Mouse (Mus musculus) forebrain, postnatal 0 days (tissue): ENCODE measurements at regions not wholly inside any gene's neighbourhood (a gene's known extent, or its start where the extent isn't known, plus 50 kb on each side); places are given as distances from the start of the nearest gene placed in this dataset.

Experiments
- ATAC-seq: fragments of 200-750 bp; cut with Nextera tagmentation; 2 replicates; pipeline ENCODE4 v1.8.0; 2017; ENCODE audit warnings: mild to moderate bottlenecking, moderate library complexity
- DNase-seq: peaks from one replicate; pipeline ENCODE4 v3.0.0-alpha.2; 2015
- H3K27ac ChIP-seq: fragments of 300-500 bp; sonication (generic); 2 replicates; pipeline ENCODE4 v1.5.1; 2014; ENCODE audit warnings: low read depth, mild to moderate bottlenecking, antibody characterized with exemption, low read length, moderate library complexity, mixed read lengths
- H3K27me3 ChIP-seq: fragments of 300-500 bp; sonication (generic); 2 replicates; pipeline ENCODE4 v1.6.1; 2014; ENCODE audit warnings: mild to moderate bottlenecking, low read length, mixed read lengths; ENCODE audit not compliant: insufficient read depth
- H3K36me3 ChIP-seq: fragments of 300-500 bp; sonication (generic); 2 replicates; pipeline ENCODE4 v1.6.1; 2014; ENCODE audit warnings: mild to moderate bottlenecking, moderate library complexity; ENCODE audit not compliant: insufficient read depth
- H3K4me1 ChIP-seq: fragments of 300-500 bp; sonication (generic); 2 replicates; pipeline ENCODE4 v1.6.1; 2014; ENCODE audit warnings: antibody characterized with exemption; ENCODE audit not compliant: insufficient read depth
- H3K4me2 ChIP-seq: fragments of 300-500 bp; sonication (generic); 2 replicates; pipeline ENCODE4 v1.6.1; 2014; ENCODE audit warnings: low read depth, mild to moderate bottlenecking, moderate library complexity
- H3K4me3 ChIP-seq: fragments of 300-500 bp; sonication (generic); 2 replicates; pipeline ENCODE4 v1.5.1; 2014; ENCODE audit warnings: low read depth, low read length, mixed read lengths
- H3K9ac ChIP-seq: fragments of 300-500 bp; sonication (generic); 2 replicates; pipeline ENCODE4 v1.6.1; 2014; ENCODE audit warnings: mild to moderate bottlenecking
- H3K9me3 ChIP-seq: fragments of 300-500 bp; sonication (generic); 2 replicates; pipeline ENCODE4 v1.6.1; 2016; ENCODE audit warnings: low read length
- CTCF ChIP-seq: sonication (generic); IDR thresholded peaks from 2 replicates; pipeline ENCODE4 v1.5.1; 2016; ENCODE audit warnings: antibody characterized with exemption, control low read depth, low read depth
- WGBS: fragments of 180-500 bp; shearing (Covaris S2); extraction: QIAGEN DNeasy Blood & Tissue Kit; methylation state at CpG from one replicate; pipeline ENCODE4 v1.1.7; 2014; 5-methylcytosine and 5-hydroxymethylcytosine counted together

- ATAC-seq: no peak
- Histone ChIP-seq H3K27ac (no peak overlapping the region), H3K27me3 (no peaks in the 10 kb centered on the region), H3K4me1 (no peaks in the 10 kb centered on the region), H3K4me2 (no peak overlapping the region), H3K36me3 (no peaks in the 10 kb centered on the region), H3K4me3 (no peak overlapping the region), H3K9me3 (no peaks in the 10 kb centered on the region), H3K9ac (no peak overlapping the region)
- TF ChIP-seq CTCF: no peak
- 29% methylated on average over 6 of the region's 6 CpGs for WGBS
- DNase-seq: no peak
These were observed 185.4 kb upstream of the Lcorl start for GRCm38 (mm10) chr5:46042684-46043348.

DNA sequence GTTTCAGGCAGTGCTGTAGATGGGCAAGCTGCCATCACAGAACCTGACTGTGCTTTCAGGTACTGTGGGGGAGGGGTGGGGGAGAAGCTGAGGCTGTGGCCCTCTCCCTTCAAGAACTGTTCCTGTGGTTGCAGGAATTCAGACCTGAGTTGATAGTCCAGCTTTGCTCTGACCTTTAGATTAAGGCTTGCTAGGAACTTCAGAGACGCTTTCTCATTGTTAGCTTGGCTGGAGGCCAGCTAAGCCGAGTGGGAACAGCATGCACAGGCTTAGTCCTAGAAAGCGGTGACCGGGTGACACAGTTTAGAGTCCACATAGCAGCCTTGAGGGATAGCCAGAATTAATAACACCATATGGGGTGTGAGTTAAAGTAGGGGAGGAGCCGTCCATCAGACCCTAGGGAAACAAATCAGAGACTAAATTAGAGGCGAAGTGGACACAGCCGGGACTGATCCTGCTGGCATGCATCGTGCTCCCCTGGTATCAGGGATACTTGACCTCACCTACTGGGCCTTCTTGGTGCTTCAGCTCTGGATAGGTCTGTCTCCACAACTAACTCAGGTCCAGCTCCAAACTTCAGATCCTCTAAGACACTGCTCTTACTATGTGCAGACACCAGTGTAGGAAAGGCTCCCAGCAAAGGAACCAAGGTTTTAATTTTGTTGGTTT is 175.7 kb upstream of the Lcorl start:
- H3K9me3 ChIP-seq: no peaks in the 10 kb centered on the region

GRCm38 (mm10) chr5:46032206-46032605 is 174.8 kb upstream of the Lcorl start:
- no peak overlapping the region for H3K9ac ChIP-seq
- H3K4me3 ChIP-seq: no peak overlapping the region
- no peak overlapping the region for H3K4me2 ChIP-seq
- no peaks in the 10 kb centered on the region for H3K27me3 ChIP-seq
- H3K9me3 ChIP-seq: no peaks in the 10 kb centered on the region
- DNase-seq (no peak), ATAC-seq (no peak)
- TF ChIP-seq CTCF: no peak
- H3K4me1 ChIP-seq: no peaks in the 10 kb centered on the region
- H3K27ac ChIP-seq: no peak overlapping the region
- WGBS: 93% methylated on average over 2 of the region's 2 CpGs
- H3K36me3 ChIP-seq: no peaks in the 10 kb centered on the region

More for the DNA sequence above, 175.7 kb upstream of the Lcorl start:
- no peak for TF ChIP-seq CTCF
- no peak overlapping the region for H3K4me2 ChIP-seq
- 26% methylated on average over 8 of the region's 8 CpGs for WGBS
- H3K27ac ChIP-seq: no peak overlapping the region
- no peak overlapping the region for H3K9ac ChIP-seq
- H3K36me3 ChIP-seq: no peaks in the 10 kb centered on the region
- H3K4me3 ChIP-seq: no peak overlapping the region
- H3K27me3 ChIP-seq: no peaks in the 10 kb centered on the region
- no peak for DNase-seq
- no peaks in the 10 kb centered on the region for H3K4me1 ChIP-seq
- ATAC-seq: no peak

DNA sequence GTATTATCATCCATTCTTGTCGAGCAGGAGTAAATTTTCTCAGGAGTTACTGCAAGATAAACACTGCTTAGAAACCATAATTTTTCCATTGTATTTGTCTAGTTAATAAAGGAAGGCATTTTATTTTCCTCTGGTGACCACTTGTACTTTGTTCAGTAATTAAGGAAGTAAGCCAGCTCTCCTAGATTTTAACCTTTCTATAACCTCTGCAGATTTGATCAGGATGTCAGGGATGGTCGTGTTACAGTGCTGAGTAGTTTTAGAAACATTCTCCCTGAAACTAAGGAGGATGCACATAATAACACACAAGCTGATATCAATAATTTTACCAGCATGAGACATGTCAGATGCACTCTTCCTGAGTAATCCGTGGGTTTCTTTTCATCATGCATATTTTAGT is 166.7 kb upstream of the Lcorl start:
- Histone ChIP-seq H3K4me2 (no peak overlapping the region), H3K9me3 (no peaks in the 10 kb centered on the region), H3K4me3 (no peak overlapping the region), H3K27ac (no peak overlapping the region), H3K36me3 (no peaks in the 10 kb centered on the region), H3K27me3 (no peaks in the 10 kb centered on the region), H3K4me1 (0 out of 2 replicates have a peak, but pooled peaks cover 4% of the 10 kb centered on the region), H3K9ac (no peak overlapping the region)
- WGBS: 50% methylated on average over 3 of the region's 3 CpGs
- DNase-seq (no peak), ATAC-seq (no peak)
- no peak for TF ChIP-seq CTCF

GRCm38 (mm10) chr5:46023456-46023855 is 166.0 kb upstream of the Lcorl start:
- whole genome bisulfite sequencing: 35% methylated on average over 6 of the region's 6 CpGs
- peak; percentile 59; the same call in 1 of the 2 replicates for ATAC-seq
- H3K4me2 ChIP-seq: peak overlapping the region; percentile 2; the same call in 1 of the 2 replicates
- 0 out of 2 replicates have a peak, but pooled peaks cover 4% of the 10 kb centered on the region for H3K4me1 ChIP-seq
- no peaks in the 10 kb centered on the region for H3K27me3 ChIP-seq
- no peak for TF ChIP-seq CTCF
- peak; percentile 72 for DNase-seq
- no peak overlapping the region for H3K9ac ChIP-seq
- H3K27ac ChIP-seq: no peak overlapping the region
- no peak overlapping the region for H3K4me3 ChIP-seq
- H3K36me3 ChIP-seq: no peaks in the 10 kb centered on the region
- H3K9me3 ChIP-seq: no peaks in the 10 kb centered on the region

GRCm38 (mm10) chr5:46022047-46022422 is 164.6 kb upstream of the Lcorl start:
- no peaks in the 10 kb centered on the region for H3K36me3 ChIP-seq
- ATAC-seq: no peak
- WGBS: 74% methylated on average over 7 of the region's 7 CpGs

GRCm38 (mm10) chr5:46021398-46022046 is 164.1 kb upstream of the Lcorl start:
- H3K9me3 ChIP-seq: no peaks in the 10 kb centered on the region
- no peak for DNase-seq
- H3K27ac ChIP-seq: no peak overlapping the region
- no peak for ATAC-seq
- H3K4me3 ChIP-seq: no peak overlapping the region
- no peaks in the 10 kb centered on the region for H3K27me3 ChIP-seq
- TF ChIP-seq CTCF: no peak
- no peak overlapping the region for H3K4me2 ChIP-seq
- 0 out of 2 replicates have a peak, but pooled peaks cover 4% of the 10 kb centered on the region for H3K4me1 ChIP-seq
- WGBS: 75% methylated on average over 2 of the region's 2 CpGs
- no peaks in the 10 kb centered on the region for H3K36me3 ChIP-seq
- H3K9ac ChIP-seq: no peak overlapping the region

More at GRCm38 (mm10) chr5:46022047-46022422, 164.6 kb upstream of the Lcorl start:
- Histone ChIP-seq H3K4me3 (no peak overlapping the region), H3K27me3 (no peaks in the 10 kb centered on the region), H3K9ac (no peak overlapping the region), H3K4me2 (no peak overlapping the region), H3K4me1 (0 out of 2 replicates have a peak, but pooled peaks cover 4% of the 10 kb centered on the region), H3K27ac (no peak overlapping the region), H3K9me3 (no peaks in the 10 kb centered on the region)
- no peak for DNase-seq
- TF ChIP-seq CTCF: no peak
